Mouse (Mus musculus) R1 (cell line): ENCODE data around the gene Plxnb1.

Experiments
- DNase-seq: peaks from one replicate; pipeline ENCODE4 v3.0.0-alpha.2; 2018; ENCODE audit warnings: low read depth, low spot score

The Plxnb1 gene

GRCm38 (mm10) chr9:109095137-109095982 is at the start of gene Plxnb1:
Plxnb1 (plus strand) TSS chr9:109095389.
- DNase-seq = peak; percentile 89

DNA sequence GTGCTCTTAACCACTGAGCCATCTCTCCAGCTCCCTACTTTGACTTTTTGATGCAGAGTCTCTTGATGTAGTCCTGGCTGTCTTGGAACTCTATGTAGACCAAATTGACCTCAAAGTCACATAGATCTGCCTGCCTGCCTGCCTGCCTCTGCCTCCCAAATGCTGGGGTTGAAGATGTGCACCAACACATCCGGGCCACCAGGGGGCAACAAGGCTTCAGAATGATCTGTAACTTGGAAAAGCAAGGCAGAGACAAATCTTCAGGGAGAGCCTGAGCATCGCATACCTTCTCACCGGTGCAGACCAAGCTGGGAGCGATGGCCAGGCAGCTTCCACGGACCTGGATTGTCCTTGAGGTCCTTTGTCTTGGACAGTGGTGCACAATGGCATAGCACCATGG is 48.9 kb upstream of the Plxnb1 start:
- DNase-seq = peak; percentile 88

- no peak for DNase-seq
These were observed 45.9 kb upstream of the Plxnb1 start for GRCm38 (mm10) chr9:109049316-109049715.

GRCm38 (mm10) chr9:109049996-109050673 is 45.1 kb upstream of the Plxnb1 start:
- DNase-seq = peak; percentile 79

DNA sequence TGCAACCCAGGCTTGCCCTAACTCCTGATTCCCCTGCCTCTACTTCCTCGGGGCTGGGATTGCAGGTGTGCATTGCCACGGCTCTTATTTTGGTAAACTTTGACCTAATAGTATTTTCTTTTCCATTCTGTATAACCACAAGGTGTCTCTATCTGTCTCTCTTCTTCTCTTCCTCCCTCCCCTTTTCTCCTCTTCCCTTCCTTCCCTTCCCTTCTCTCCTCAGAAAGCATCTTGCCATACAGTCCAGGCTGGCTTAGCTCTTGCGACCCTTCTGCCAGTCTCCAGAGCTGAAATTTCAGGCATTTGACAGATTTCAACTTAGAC is 44.6 kb upstream of the Plxnb1 start:
- DNase-seq = no peak

DNA sequence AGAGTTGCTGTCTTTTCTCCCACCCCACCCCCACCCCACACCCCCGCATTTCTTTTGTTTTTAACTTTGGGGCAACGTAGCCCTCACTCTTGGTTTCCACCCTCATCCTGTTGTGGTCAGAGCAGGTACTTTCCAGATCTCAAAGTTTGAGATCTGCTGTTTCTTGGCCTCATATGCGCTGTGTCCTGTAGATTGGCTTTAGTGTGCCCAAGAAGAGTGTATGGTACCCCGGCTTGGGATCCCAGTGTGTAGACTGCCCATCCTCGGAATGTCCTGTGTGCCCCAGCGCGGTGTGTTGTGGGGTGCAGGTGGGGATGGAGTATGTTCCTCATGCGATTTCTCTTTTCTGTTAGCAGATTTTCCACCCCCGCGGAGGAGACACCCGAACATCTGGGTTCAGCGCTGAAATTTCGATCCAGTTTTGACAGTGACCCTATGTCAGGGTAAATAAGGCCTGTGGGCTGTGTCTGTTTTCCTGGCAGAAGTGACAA is 44.1 kb upstream of the Plxnb1 start:
- DNase-seq = no peak

DNA sequence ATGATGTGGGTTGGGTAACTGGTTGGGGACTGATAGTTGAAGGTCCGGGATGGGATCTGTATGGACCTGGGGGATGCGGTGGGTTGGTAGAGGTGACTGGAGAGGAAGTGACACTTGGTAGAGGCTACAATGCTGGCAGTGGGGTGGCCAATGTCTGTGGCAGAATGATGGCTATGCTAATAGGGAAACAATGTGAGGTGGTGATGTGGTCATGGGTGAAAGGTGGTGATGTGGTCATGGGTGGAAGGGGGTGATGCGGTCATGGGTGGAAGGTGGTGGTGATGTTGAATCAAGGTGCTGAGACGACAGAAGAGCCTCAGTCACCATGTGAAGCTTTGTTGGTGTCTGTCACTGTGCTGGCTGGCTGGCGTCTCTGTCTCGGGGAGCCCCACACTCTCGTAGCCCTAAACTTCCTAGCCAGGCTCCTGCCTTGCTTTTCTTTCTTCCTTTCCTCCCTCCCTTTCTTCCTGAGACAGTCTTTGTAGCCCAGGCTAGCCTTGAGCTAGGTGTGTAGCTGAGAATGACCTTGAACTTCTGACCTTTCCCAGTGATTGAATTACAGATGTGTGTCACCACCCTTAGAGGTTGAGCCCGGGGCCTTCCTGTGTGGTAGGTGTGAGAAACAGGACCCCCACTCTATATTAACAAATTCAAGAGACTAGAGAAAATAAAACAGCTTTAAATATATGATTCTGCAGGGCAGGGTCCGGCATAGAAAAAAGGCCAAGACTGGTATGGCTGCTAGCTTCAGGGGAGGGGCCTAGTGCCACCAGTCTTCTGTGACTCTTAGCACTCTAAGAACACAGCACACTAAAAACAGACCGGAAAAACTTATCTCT is 43.3 kb upstream of the Plxnb1 start:
- DNase-seq = peak; percentile 53

DNA sequence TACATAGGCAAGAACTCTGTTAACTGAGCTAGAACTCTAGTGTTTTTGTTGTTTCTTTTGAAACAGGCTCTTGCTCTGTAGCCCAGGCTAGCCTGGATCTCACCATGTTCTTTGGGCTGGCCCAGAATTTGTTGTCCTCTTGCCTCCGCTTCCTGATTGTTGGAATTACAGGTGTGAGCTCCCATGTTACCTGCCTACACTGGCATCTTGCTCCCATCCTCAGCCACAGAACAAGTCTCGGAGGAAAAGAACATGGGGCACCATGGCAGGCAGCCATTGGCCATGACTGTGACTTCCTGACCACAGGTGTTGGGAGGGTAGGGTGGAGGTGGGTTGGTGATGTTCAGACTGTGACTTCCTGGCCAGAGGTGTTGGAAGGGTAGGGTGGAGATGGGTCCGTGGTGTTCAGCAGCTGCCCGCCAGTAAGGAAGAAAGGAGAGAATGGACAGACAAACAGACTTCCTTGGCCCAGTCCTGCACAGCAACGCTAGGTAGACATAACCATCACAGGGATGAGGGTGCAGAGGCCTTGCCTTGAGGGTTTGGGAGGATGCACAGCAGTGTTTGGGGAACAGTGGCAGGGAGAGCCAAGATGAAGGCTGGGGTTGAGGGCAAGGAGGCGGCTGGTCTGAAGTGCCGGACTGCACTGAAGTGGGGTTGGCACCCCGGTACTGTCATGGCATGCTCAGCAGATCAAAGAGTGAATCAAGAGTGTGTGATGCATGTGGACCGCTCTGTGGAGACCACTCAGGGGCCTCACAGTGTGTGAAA is 42.5 kb upstream of the Plxnb1 start:
- no peak for DNase-seq

GRCm38 (mm10) chr9:109053366-109053765 is 41.8 kb upstream of the Plxnb1 start:
- no peak for DNase-seq

DNA sequence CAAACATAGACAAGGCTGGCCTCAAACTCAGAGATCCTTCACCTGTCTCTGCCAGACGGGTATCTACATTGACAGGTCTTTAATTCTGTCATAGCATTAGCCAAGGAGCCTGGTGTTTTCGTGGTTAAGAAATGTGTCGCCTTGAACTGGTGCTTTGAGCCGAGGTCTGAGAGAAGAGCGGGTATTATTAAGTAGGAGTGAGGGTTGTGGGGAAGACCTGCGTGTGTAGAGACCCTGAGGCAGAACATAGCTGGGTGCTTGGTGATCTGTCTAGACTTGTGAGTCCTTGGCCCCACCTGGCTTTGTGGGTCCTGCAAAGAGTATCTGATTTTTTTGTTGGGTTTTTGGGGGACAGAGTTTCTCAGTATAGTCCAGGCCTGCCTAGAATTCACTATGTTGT is 41.3 kb upstream of the Plxnb1 start:
- no peak for DNase-seq

GRCm38 (mm10) chr9:109054712-109055111 is 40.5 kb upstream of the Plxnb1 start:
- peak; percentile 77 for DNase-seq

GRCm38 (mm10) chr9:109055271-109056030 is 39.7 kb upstream of the Plxnb1 start:
- no peak for DNase-seq

DNA sequence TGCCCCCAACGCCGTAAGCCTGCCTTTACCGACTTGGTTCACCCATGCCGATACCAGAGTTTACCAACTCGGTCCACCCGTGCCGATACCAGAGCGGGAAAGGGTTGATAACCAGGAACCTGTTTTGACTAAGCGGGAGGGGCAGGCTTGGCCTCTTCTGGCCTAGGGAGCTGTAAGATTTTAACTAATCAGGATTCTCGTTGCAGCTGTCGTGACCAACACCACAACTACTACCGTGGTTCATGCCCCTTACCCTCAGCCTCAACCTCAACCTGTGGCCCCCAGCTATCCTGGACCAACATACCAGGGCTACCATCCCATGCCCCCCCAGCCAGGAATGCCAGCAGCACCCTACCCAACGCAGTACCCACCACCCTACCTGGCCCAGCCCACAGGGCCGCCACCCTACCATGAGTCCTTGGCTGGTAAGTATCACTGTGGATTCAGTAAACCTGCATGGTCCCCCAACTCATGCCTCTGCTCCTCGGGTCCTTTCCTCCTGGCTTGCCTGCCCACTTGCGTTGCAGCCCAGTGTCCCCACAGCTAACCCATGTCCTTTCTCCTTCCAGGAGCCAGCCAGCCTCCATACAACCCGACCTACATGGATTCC is 39.0 kb upstream of the Plxnb1 start:
- no peak for DNase-seq

- DNase-seq = no peak
These were observed 38.3 kb upstream of the Plxnb1 start for GRCm38 (mm10) chr9:109056916-109057315.

DNA sequence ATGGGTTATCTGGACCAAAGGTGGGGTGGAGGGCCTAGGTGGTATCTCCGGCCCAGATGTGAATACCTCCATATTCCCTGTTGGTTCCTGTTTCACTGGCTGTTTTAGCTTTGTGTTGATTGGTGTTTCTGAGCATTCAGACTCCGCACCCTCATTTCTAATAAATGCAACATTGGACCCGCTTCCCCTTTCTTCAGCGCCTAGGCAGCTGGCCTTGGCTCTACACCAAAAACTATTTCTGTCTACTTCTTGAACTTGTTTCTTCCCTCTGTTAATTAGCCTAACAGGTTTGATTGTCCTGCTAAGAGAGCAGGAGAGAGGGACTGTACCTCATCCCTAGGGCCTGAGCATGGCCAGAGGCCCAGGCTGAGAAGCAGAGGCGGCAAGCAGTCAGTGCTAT is 37.6 kb upstream of the Plxnb1 start:
- DNase-seq = no peak

GRCm38 (mm10) chr9:109058006-109058765 is 37.0 kb upstream of the Plxnb1 start:
- DNase-seq = no peak

DNA sequence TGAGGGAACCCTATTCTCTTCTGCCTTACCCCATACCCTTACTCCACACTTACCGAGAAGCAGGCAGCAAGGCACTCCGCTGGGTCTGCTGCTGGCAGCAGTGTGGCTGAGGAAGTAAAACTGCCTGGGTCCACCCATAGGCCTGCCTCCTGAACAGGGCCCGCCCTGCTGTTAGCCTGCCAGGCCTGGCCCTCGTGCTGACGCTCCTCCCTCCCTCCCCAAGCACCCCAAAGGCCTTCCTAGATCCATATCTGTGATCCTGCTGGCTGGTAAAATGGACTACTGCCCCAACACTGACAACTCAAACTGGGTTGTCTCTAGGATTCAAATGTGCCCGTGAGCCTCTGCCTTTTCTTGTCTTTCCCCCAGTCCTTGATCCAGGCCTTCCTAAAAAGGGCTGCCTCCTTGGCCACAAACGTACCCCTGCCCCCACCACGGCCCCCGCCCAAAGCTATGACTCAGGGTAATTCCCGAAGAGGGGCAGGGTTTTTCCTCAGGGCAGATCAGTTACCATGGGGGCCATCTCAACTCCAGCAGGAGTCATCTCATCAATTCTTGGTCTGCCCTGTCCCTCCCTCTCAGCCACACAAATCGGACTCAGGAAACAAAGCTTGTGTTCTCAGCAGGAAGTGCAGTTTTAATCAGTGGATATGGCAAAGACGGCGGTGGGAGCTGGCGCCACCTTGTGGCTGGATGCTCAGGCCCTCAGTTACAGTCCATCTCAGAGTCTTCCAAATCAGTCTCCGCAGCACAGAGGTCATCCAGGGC is 35.9 kb upstream of the Plxnb1 start, which contains the start of gene Trex1:
Trex1 (minus strand) TSS at position 599 of the 768 bp plus-strand sequence.
- DNase-seq = peak; percentile 93

DNA sequence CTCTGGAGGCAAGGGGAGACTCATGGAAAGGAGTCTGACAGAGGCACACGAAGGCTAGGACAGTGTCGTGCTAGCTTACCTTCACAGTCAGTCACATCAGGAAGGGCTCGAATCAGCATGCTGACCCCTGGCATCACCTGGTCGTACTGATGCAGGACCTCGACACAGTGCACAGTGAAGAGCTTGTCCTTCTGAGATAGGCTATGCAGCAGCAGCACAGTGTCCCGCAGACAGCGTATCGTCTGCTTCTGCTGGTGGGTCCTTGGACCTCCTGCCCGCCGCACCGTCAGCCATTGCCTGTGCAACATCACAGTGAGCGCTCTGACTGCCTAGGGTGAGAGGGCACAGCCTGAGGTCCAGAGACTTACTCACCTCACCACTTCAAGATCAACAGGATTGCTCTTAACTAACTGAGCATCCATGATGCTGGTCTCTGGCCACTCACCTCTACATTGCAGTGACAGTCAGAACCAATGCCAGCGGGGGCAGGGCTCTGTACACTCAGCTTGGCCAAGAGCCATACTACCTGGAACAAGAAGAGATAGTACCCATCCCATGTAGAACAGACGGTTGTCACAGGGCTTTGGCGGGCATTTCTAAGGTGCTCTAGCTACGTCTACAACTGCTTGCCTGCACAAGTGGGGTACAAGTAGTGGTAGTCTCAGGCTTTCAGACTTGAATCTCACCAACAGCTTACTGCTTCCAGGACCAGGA is 34.8 kb upstream of the Plxnb1 start:
- no peak for DNase-seq
